Mouse (Mus musculus) heart, embryonic 10.5 days (tissue): ENCODE data around the gene Lin7c. TPM values are rescaled to one million over a fixed set of nuclear protein-coding genes. Genes with fewer than 3 reads are reported as not detected.

Experiments used
- DNase-seq: peaks from one replicate; pipeline ENCODE4 v3.0.0-alpha.2; 2017; ENCODE audit warnings: low spot score
- H3K27ac ChIP-seq: fragments of 300-500 bp; sonication (generic); 2 replicates; pipeline ENCODE4 v1.5.1; 2016; ENCODE audit warnings: mild to moderate bottlenecking
- H3K27me3 ChIP-seq: fragments of 300-500 bp; sonication (generic); 2 replicates; pipeline ENCODE4 v1.6.1; 2016; ENCODE audit warnings: mild to moderate bottlenecking; ENCODE audit not compliant: poor library complexity, insufficient read depth, severe bottlenecking
- H3K36me3 ChIP-seq: fragments of 300-500 bp; sonication (generic); 2 replicates; pipeline ENCODE4 v1.6.1; 2016; ENCODE audit warnings: mild to moderate bottlenecking, moderate library complexity
- H3K4me1 ChIP-seq: fragments of 300-500 bp; sonication (generic); 2 replicates; pipeline ENCODE4 v1.6.1; 2016; ENCODE audit warnings: mild to moderate bottlenecking
- H3K4me3 ChIP-seq: fragments of 300-500 bp; sonication (generic); 2 replicates; pipeline ENCODE4 v1.5.1; 2016; ENCODE audit warnings: mild to moderate bottlenecking, moderate library complexity
- H3K9me3 ChIP-seq: fragments of 300-500 bp; sonication (generic); 2 replicates; pipeline ENCODE4 v1.6.1; 2016; ENCODE audit warnings: mild to moderate bottlenecking, moderate library complexity
- WGBS: fragments of 180-500 bp; shearing (Covaris S2); methylation state at CpG from one replicate; pipeline ENCODE4 v1.1.7; 2016; 5-methylcytosine and 5-hydroxymethylcytosine counted together
- polyA plus RNA-seq: library from polyadenylated mRNA; unstranded; fragments of >200 nt; fragmentation: Nextera tagmentation; extraction: Ambion mirVana; gene quantifications from 2 replicates; pipeline ENCODE4 v1.2.1, GENCODE M21; 2016

The Lin7c gene
- polyA plus RNA-seq, 1 experiment from 2014 or later, result 54.3 TPM

DNA sequence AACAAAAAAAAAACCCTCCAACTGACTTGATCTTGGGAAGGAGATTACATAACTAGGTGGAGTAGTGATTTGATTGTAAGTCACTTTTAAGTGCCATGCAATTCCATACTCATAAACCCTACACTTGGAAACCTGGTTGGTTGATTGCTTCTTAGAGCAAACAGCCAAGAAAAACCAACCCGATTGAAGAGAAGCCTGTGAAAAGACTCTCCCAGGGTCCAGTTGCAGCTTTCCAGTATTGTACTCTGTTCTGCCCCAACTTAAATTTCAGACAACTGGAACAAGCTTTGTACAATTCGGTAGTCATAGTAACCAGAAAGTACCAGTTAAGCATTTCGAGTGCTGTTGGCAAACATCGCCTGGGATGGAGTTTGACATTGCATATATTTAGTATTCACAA is 818 bp downstream of the Lin7c start:
- peaks cover 24% of the 10 kb centered on the region for H3K36me3 ChIP-seq
- H3K27me3 ChIP-seq, result no peaks in the 10 kb centered on the region
- 48% methylated on average over 4 of the region's 4 CpGs for WGBS
- no peak for DNase-seq
- no peaks in the 10 kb centered on the region for H3K9me3 ChIP-seq
- peak overlapping the region; percentile 95 for H3K4me3 ChIP-seq
- H3K4me1 ChIP-seq, result peaks cover 7% of the 10 kb centered on the region; the same call in 1 of the 2 replicates
- H3K27ac ChIP-seq, result peak overlapping the region; percentile 99

DNA sequence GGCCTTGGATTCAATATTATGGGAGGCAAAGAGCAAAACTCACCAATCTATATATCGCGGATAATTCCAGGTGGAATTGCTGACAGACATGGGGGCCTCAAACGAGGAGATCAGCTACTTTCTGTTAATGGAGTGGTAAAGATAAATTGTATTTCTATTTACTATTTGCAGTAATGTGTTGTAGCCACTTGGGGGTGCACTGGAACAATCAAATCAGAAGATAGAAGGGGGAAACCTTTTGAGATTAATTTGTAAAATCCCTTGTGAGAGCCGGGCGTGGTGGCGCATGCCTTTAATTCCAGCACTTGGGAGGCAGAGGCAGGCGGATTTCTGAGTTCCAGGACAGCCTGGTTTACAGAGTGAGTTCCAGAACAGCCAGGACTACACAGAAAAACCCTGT is 5.7 kb downstream of the Lin7c start:
- Histone ChIP-seq H3K27me3 (no peaks in the 10 kb centered on the region), H3K4me3 (no peak overlapping the region), H3K4me1 (peaks cover 7% of the 10 kb centered on the region; the same call in 1 of the 2 replicates), H3K27ac (no peak overlapping the region), H3K9me3 (no peaks in the 10 kb centered on the region), H3K36me3 (peaks cover 66% of the 10 kb centered on the region)
- no peak for DNase-seq
- 86% methylated on average over 7 of the region's 7 CpGs for WGBS

DNA sequence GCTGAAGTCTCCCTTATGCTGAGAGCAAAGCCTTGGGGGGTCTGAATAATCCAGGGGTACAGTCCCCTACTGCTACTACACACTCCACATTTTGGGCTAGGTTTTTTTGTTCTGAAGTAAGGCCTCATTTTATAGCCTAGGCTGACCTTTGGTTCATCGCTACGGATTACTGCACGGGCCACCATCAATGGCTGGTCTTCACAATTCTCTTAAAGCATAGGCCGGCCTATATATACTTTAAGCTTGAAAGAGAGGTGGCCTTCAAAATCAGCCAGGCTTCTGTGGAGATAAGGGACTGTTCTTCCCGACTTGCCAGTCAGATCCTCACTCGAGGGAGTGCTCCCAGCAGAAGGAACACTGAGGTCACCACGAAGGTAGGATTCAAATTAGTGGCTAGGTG is 12.2 kb downstream of the Lin7c start:
- Histone ChIP-seq H3K4me1 (no peaks in the 10 kb centered on the region), H3K4me3 (no peak overlapping the region), H3K27me3 (no peaks in the 10 kb centered on the region), H3K9me3 (no peaks in the 10 kb centered on the region), H3K36me3 (peaks cover 39% of the 10 kb centered on the region), H3K27ac (no peak overlapping the region)
- DNase-seq, result no peak
- 64% methylated on average over 7 of the region's 7 CpGs for WGBS

DNA sequence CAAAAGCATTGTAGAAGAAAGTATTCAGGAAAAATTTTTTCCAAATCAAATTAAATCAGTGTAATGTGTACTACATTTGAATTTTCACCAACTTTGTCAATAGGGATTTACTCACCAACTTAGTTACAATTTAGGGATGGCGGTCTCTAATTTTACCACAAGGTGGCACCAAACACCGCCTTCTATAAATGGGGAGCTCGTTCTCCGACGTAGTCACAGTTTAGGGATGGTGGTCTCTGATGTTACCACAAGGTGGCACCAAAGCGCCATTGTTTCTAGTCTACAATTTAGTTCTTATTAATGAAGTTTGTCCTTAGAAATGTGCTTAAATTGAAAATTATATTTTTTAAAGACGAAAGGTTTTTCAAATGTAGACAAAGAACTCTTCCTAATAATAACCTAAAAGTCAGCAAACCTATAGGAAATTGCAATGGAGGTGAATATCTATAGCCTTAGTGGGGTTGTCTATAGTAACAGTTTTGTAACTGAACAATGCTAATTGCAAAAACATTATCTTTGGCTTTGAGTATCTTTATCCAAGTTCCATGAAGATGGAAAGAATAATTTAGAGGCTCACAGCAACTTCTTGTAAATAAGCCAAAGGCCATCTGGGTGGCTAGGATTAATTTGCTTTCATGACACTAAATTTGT is 13.6 kb downstream of the Lin7c start:
- Histone ChIP-seq H3K4me1 (no peaks in the 10 kb centered on the region), H3K9me3 (no peaks in the 10 kb centered on the region), H3K27me3 (no peaks in the 10 kb centered on the region), H3K27ac (no peak overlapping the region), H3K4me3 (no peak overlapping the region), H3K36me3 (peaks cover 26% of the 10 kb centered on the region)
- WGBS, result 1% methylated on average over 7 of the region's 7 CpGs
- peak; percentile 82 for DNase-seq

DNA sequence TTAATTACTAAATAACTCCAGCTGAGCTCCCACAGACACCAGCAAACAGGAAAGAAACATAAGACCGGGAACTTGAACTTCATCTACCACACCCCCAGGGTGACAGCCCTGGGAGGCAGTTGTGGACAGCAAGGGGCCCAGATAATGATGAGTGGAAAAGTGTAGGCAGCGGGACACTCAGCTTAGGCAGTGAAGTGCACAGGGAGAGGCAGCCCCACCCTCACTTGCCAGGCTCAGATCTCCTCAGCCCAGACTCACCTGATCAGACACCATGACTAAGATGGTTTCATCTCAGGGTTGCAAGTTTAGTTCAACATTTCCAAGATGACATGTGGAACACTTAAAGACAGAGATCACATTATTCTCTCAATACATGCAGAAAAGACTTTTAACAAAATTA is 18.5 kb downstream of the Lin7c start:
- DNase-seq, result peak; percentile 83
- Histone ChIP-seq H3K27ac (no peak overlapping the region), H3K9me3 (no peaks in the 10 kb centered on the region), H3K36me3 (no peaks in the 10 kb centered on the region), H3K4me1 (no peaks in the 10 kb centered on the region), H3K27me3 (no peaks in the 10 kb centered on the region), H3K4me3 (no peak overlapping the region)
- WGBS, result 47% methylated on average over 2 of the region's 2 CpGs

DNA sequence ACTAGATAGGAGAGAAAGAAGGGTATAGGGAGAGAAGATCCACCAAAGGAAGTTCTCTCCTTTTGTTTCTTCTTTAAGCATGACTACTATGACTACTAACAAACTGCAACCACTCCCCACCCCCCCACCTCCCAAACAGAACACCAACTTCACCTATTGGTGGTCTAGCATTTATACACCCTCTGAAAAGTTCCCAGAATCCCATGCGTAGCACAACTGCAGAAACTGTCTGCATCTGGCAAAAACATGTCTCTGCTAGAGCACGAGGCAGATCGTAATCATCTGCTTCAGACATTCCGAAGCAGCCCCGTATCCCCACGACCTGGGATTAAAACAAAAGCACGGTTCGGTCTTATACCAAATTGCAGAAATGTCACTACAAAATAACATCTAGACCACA is 21.6 kb downstream of the Lin7c start:
- Histone ChIP-seq H3K9me3 (no peaks in the 10 kb centered on the region), H3K36me3 (no peaks in the 10 kb centered on the region), H3K4me1 (0 out of 2 replicates have a peak, but pooled peaks cover 3% of the 10 kb centered on the region), H3K4me3 (no peak overlapping the region), H3K27me3 (no peaks in the 10 kb centered on the region), H3K27ac (no peak overlapping the region)
- no peak for DNase-seq
- 86% methylated on average over 8 of the region's 8 CpGs for WGBS

DNA sequence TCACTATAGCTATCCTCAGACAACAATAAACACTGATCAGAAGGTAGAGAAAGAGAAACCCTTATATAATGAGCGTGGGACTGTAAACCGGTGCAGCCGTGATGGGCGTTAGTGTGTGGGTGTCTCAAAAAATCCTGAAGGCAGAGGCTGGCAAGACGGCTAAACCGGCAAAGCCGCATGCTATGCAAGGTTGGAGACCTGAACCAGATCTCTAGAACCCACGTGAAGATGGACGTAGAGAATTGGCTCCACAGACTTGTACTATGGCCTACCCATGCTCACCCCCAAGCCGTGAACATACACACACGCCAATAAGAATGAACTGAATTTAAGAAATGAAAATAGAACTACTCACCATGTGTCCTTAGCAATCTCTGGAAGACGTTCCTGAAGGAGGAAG is 22.1 kb downstream of the Lin7c start:
- no peak overlapping the region for H3K27ac ChIP-seq
- no peak for DNase-seq

DNA sequence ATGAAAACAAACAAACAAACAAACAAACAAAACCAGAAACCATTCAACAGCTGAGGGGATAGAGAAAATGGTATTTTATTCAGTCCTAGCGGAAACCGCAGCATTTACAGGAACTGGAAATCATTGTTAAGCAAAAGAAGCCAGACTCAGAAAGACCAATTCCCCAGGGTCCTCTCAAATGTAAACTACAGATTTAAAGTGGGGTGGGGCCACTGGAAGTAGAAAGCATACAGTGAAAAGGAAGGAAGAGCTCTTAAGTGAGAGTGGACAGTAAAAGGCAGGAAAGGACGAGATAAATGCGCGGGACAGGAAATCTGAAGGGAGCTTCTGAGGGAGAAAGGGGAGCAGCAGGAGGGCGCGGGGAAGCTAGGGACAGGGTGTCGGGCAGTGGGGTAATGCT is 22.6 kb downstream of the Lin7c start:
- H3K9me3 ChIP-seq, result no peaks in the 10 kb centered on the region
- H3K36me3 ChIP-seq, result no peaks in the 10 kb centered on the region
- no peaks in the 10 kb centered on the region for H3K27me3 ChIP-seq
- H3K4me3 ChIP-seq, result no peak overlapping the region
- 51% methylated on average over 8 of the region's 8 CpGs for WGBS
- no peak for DNase-seq
- no peak overlapping the region for H3K27ac ChIP-seq
- H3K4me1 ChIP-seq, result 0 out of 2 replicates have a peak, but pooled peaks cover 3% of the 10 kb centered on the region

More for the DNA sequence above, 22.1 kb downstream of the Lin7c start:
- 0 out of 2 replicates have a peak, but pooled peaks cover 3% of the 10 kb centered on the region for H3K4me1 ChIP-seq
- no peaks in the 10 kb centered on the region for H3K9me3 ChIP-seq
- WGBS, result 81% methylated on average over 12 of the region's 12 CpGs
- H3K36me3 ChIP-seq, result no peaks in the 10 kb centered on the region
- no peaks in the 10 kb centered on the region for H3K27me3 ChIP-seq
- no peak overlapping the region for H3K4me3 ChIP-seq

DNA sequence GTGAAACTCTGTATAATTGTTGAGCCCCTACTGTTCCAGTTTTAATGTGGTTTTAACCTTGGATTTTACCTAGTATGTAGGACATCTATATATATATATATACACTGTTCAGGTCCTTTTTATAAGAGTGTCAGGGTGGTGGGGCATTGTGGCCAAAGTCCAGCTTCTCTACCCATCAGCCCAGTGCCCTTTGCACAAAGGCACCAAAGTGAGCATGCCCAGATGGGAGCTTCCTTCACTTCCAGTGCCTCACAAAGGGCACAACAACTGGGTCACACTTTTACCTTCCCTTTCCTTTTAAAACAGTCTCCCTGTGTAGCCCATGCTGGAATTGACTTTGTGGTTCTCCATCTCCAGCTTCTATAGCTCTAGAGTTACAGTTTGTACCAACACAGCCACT is 23.9 kb downstream of the Lin7c start:
- peaks cover 15% of the 10 kb centered on the region; the same call in 1 of the 2 replicates for H3K4me1 ChIP-seq
- H3K36me3 ChIP-seq, result no peaks in the 10 kb centered on the region
- no peak for DNase-seq
- H3K9me3 ChIP-seq, result no peaks in the 10 kb centered on the region
- H3K27me3 ChIP-seq, result no peaks in the 10 kb centered on the region
- no peak overlapping the region for H3K27ac ChIP-seq
- H3K4me3 ChIP-seq, result no peak overlapping the region

DNA sequence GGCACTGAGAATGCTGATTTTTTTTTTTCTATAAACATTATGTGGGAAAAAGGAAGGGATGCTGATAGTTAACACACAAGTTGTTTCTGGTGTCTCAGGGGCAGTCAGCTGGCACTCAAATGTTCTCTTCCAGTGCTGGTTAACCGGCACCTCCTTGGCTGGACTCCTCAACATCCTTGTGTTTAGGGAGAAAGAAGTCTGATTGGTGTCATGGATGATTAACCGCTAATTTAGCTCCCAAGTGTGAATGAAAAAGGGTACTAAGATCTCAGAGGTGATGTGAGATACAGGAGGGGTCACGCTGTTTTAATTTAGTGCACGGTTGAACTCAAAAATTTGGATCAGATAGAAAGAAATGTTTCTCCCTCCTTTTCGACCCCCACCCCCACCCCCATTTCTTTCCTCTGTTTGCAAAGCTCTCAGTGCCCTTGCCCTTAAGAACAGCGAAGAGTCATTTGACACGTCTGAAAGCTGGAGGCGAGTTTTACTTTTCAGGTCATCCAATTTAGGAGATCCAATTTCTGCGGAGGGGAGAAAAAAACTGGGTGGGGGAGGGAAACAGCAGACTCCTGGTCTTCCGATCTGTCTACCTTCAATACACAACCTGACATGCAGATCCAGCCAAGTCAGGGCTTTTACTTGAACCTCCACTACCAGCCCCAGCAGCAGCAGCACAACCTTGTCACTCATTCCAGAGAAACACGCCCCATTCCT is 26.3 kb downstream of the Lin7c start:
- 3% methylated on average over 11 of the region's 11 CpGs for WGBS
- no peaks in the 10 kb centered on the region for H3K9me3 ChIP-seq
- H3K4me1 ChIP-seq, result peaks cover 34% of the 10 kb centered on the region
- peak overlapping the region; percentile 99 for H3K27ac ChIP-seq
- no peaks in the 10 kb centered on the region for H3K36me3 ChIP-seq
- H3K27me3 ChIP-seq, result no peaks in the 10 kb centered on the region
- H3K4me3 ChIP-seq, result peak overlapping the region; percentile 95
- no peak for DNase-seq

DNA sequence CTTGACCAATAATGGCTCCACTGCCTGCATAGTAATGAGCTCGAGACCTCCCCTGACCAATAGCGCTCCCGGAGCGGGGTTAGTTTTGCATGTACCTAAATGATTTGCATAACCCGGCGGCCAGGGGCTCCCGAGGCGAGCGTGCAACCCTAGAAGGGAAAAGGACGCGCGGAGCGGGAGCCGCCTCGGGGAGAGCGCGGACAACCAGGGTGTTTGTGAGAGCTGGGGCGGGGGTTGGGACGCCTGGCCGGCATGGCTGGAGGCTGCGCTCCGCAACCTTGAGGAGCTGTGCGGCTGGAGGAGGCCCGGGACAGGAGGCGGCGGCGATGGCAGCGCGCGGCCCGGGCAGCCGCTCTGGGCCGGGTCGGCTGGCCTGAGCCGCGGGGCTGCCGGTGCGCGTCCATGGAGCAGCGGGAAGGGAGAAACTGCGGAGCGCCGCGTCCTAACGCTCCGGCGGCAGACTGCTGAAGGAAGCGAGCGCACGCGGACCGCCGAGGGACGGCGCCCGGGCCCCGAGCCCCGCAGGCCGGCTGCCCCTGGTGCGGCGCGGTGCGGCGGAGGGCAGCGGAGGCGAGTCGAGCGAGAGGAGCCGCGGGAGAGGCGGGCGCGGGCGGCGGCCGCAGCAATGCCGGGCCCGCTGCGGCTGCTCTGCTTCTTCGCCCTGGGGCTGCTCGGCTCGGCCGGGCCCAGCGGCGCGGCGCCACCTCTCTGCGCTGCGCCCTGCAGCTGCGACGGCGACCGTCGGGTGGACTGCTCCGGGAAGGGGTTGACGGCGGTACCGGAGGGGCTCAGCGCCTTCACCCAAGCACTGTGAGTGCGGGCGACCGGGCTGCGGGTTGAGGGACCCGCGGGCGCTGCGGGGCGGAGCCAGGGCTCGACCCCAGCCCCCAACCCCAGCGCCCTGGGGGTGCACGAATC is 27.1 kb downstream of the Lin7c start, which contains the start of gene Lgr4:
TSS of gene Lgr4 (plus strand) at position 152 of the 918 bp plus-strand sequence.
- Histone ChIP-seq H3K4me1 (peaks cover 34% of the 10 kb centered on the region), H3K9me3 (no peaks in the 10 kb centered on the region), H3K27ac (peak within 1 kb of the TSS; percentile 99), H3K4me3 (peak within 1 kb of the TSS; percentile 95), H3K27me3 (no peaks in the 10 kb centered on the region), H3K36me3 (no peaks in the 10 kb centered on the region)
- under 1% methylated on average over 104 of the region's 111 CpGs for WGBS
- peak; percentile 99 for DNase-seq

DNA sequence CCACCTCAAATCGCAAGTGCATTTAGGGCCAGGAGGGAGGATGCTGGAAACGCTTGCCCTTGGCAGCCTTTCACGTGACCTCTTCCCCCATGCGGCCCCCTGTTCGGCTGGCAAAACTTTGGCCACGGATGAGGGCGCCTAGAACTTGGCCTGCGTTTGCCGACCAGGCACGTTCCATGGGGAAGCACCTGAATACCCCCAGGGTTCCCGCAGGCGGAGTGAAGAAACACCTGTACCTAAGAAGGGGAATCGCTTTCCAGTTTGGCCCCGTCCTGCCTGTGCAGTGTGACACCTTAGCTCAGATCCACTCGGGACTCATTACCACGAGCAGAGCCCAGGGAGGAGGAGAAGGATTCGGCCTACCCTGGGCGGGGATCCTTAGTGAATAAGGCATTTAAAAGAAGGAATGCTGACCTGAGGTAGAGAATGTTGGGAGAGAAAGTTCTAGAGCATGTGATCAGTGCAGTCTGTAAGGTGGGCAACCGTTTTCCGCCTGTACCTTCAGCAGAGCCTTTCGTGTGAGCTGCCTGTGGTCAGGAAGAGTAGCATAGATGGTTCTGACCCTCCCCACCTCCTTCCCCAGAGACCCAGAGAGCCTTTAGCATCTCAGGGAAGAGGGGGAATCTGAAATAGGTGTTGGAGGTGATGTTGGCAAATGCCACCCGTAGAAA is 28.1 kb downstream of the Lin7c start:
- H3K9me3 ChIP-seq, result no peaks in the 10 kb centered on the region
- DNase-seq, result no peak
- peak overlapping the region; percentile 95 for H3K4me3 ChIP-seq
- 10% methylated on average over 22 of the region's 22 CpGs for WGBS
- H3K27ac ChIP-seq, result peak overlapping the region; percentile 99
- no peaks in the 10 kb centered on the region for H3K27me3 ChIP-seq
- no peaks in the 10 kb centered on the region for H3K36me3 ChIP-seq
- peaks cover 34% of the 10 kb centered on the region for H3K4me1 ChIP-seq
